Mouse (Mus musculus): ENCODE measurements around the gene Lhfpl2. TPM values are rescaled to one million over a fixed set of nuclear protein-coding genes. Genes with fewer than 3 reads are reported as not detected.
A peak's percentile ranks its signal among the peaks of the same experiment; 100 is the strongest.

Gene Lhfpl2
- polyA plus RNA-seq, 1 experiment, result 35.7 TPM

- Histone ChIP-seq H3K4me3 (no peak overlapping the region), H3ac (ENCODE audit: control insufficient read depth, insufficient read length) (no peak overlapping the region)
These were observed 33.8 kb downstream of the Lhfpl2 start for GRCm38 (mm10) chr13:94091366-94091765.

GRCm38 (mm10) chr13:94094176-94094575 lies 36.6 kb downstream of the Lhfpl2 start:
- peaks cover 81% of the 10 kb centered on the region for H3K79me2 ChIP-seq (ENCODE audit: control insufficient read depth, insufficient read depth)
- H3K27me3 ChIP-seq (ENCODE audit: control insufficient read depth, insufficient read depth, insufficient read length), result no peaks in the 10 kb centered on the region
- TF ChIP-seq USF1 (IDR thresholded peaks at IDR 0.05; ENCODE audit: low read depth) (no peak), CEBPB (IDR thresholded peaks at IDR 0.05; ENCODE audit: insufficient read depth, poor library complexity, severe bottlenecking) (peak; percentile 83)
- H3ac ChIP-seq (ENCODE audit: control insufficient read depth, insufficient read length), result no peak overlapping the region
- no peak overlapping the region for H3K4me2 ChIP-seq (ENCODE audit: low read depth)
- H3K4me3 ChIP-seq, result no peak overlapping the region
- no peaks in the 10 kb centered on the region for H3K36me3 ChIP-seq (ENCODE audit: control insufficient read depth, insufficient read depth)

More at GRCm38 (mm10) chr13:94091366-94091765, 33.8 kb downstream of the Lhfpl2 start:
- peaks cover 11% of the 10 kb centered on the region for H3K36me3 ChIP-seq (ENCODE audit: control insufficient read depth, insufficient read depth)
- H3K4me2 ChIP-seq (ENCODE audit: low read depth), result no peak overlapping the region
- TF ChIP-seq POLR2AphosphoS2 (IDR thresholded peaks at IDR 0.05; ENCODE audit: insufficient read length, low read depth), result no peak
- no peak for TF ChIP-seq SRF (IDR thresholded peaks at IDR 0.05; ENCODE audit: control insufficient read depth, insufficient read length, low read depth)
- TF ChIP-seq MYOD1 (IDR thresholded peaks at IDR 0.05; ENCODE audit: control insufficient read depth in 1 of 3, insufficient read length in 2 of 3, low read depth in 2 of 3), result no peak
- no peaks in the 10 kb centered on the region for H3K27me3 ChIP-seq (ENCODE audit: control insufficient read depth, insufficient read depth, insufficient read length)
- H3K79me2 ChIP-seq (ENCODE audit: control insufficient read depth, insufficient read depth), result peaks cover 78% of the 10 kb centered on the region

GRCm38 (mm10) chr13:94094625-94095024 lies 37.0 kb downstream of the Lhfpl2 start:
- Histone ChIP-seq H3ac (ENCODE audit: control insufficient read depth, insufficient read length) (no peak overlapping the region), H3K36me3 (ENCODE audit: control insufficient read depth, insufficient read depth) (no peaks in the 10 kb centered on the region), H3K27me3 (ENCODE audit: control insufficient read depth, insufficient read depth, insufficient read length) (no peaks in the 10 kb centered on the region), H3K4me3 (no peak overlapping the region), H3K4me2 (ENCODE audit: low read depth) (no peak overlapping the region), H3K79me2 (ENCODE audit: control insufficient read depth, insufficient read depth) (peaks cover 81% of the 10 kb centered on the region)
- TF ChIP-seq POLR2AphosphoS2 (IDR thresholded peaks at IDR 0.05; ENCODE audit: insufficient read length, low read depth), result peak; percentile 10
- TF ChIP-seq E2F4 (IDR thresholded peaks at IDR 0.05; ENCODE audit: insufficient read depth), result no peak

- no peak for TF ChIP-seq SRF (IDR thresholded peaks at IDR 0.05; ENCODE audit: control insufficient read depth, insufficient read length, low read depth)
- TF ChIP-seq CEBPB (IDR thresholded peaks at IDR 0.05; ENCODE audit: insufficient read depth, poor library complexity, severe bottlenecking), result no peak
- no peak for TF ChIP-seq E2F4 (IDR thresholded peaks at IDR 0.05; ENCODE audit: insufficient read depth)
- H3K4me2 ChIP-seq (ENCODE audit: low read depth), result no peak overlapping the region
- H3K79me2 ChIP-seq (ENCODE audit: control insufficient read depth, insufficient read depth), result peaks cover 81% of the 10 kb centered on the region
These were observed 37.6 kb downstream of the Lhfpl2 start for GRCm38 (mm10) chr13:94095202-94095601.

DNA sequence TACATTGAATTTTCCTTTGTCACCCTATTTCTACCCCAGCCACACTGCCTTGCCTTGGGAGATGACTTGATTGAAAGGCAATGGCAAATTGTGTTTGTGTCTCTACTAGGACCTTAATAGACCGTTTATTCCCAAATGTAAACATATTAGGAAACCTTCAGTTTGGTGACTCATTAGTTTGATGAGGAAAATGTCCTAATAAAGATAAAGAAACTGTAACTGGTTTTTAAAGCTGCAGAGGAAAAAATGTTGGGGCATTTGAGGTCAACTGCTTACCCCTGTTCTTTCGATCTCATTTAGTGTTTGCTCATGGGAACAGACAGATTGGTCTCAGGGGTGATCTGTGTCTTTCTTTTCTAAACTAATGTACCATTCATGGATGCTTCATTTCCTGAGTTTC lies 40.1 kb downstream of the Lhfpl2 start:
- H3K4me3 ChIP-seq, result no peak overlapping the region

More at GRCm38 (mm10) chr13:94095202-94095601, 37.6 kb downstream of the Lhfpl2 start:
- no peak overlapping the region for H3ac ChIP-seq (ENCODE audit: control insufficient read depth, insufficient read length)
- no peaks in the 10 kb centered on the region for H3K36me3 ChIP-seq (ENCODE audit: control insufficient read depth, insufficient read depth)
- no peak overlapping the region for H3K4me3 ChIP-seq
- H3K27me3 ChIP-seq (ENCODE audit: control insufficient read depth, insufficient read depth, insufficient read length), result no peaks in the 10 kb centered on the region

GRCm38 (mm10) chr13:94098369-94099084 lies 40.9 kb downstream of the Lhfpl2 start:
- Histone ChIP-seq H3K27me3 (ENCODE audit: control insufficient read depth, insufficient read depth, insufficient read length) (no peaks in the 10 kb centered on the region), H3K4me2 (ENCODE audit: low read depth) (peak overlapping the region; percentile 12), H3ac (ENCODE audit: control insufficient read depth, insufficient read length) (no peak overlapping the region), H3K36me3 (ENCODE audit: control insufficient read depth, insufficient read depth) (peaks cover 6% of the 10 kb centered on the region), H3K4me3 (no peak overlapping the region), H3K79me2 (ENCODE audit: control insufficient read depth, insufficient read depth) (peaks cover 73% of the 10 kb centered on the region)
- TF ChIP-seq MYOG (IDR thresholded peaks at IDR 0.05; ENCODE audit: control insufficient read depth in 1 of 3, insufficient read depth in 1 of 3, insufficient read length in 2 of 3, low read depth in 2 of 3) (no peak), TCF12 (IDR thresholded peaks at IDR 0.05; ENCODE audit: insufficient read depth, poor library complexity, severe bottlenecking) (no peak), MYOD1 (IDR thresholded peaks at IDR 0.05; ENCODE audit: control insufficient read depth in 1 of 3, insufficient read length in 2 of 3, low read depth in 2 of 3) (no peak), POLR2A (IDR thresholded peaks at IDR 0.05; ENCODE audit: insufficient read length, low read depth) (no peak), CEBPB (IDR thresholded peaks at IDR 0.05; ENCODE audit: insufficient read depth, poor library complexity, severe bottlenecking) (peak; percentile 66; the same call in 1 of the 2 replicates), REST (IDR thresholded peaks at IDR 0.05; ENCODE audit: insufficient read depth, insufficient read length) (no peak), USF1 (IDR thresholded peaks at IDR 0.05; ENCODE audit: low read depth) (peak; percentile 19), E2F4 (IDR thresholded peaks at IDR 0.05; ENCODE audit: insufficient read depth) (no peak), TCF3 (IDR thresholded peaks at IDR 0.05; ENCODE audit: insufficient read length, low read depth) (no peak), MAX (IDR thresholded peaks at IDR 0.05; ENCODE audit: low read depth) (peak; percentile 88), POLR2AphosphoS2 (IDR thresholded peaks at IDR 0.05; ENCODE audit: insufficient read length, low read depth) (no peak)

More for the DNA sequence above, 40.1 kb downstream of the Lhfpl2 start:
- Histone ChIP-seq H3K79me2 (ENCODE audit: control insufficient read depth, insufficient read depth) (peaks cover 79% of the 10 kb centered on the region), H3ac (ENCODE audit: control insufficient read depth, insufficient read length) (no peak overlapping the region), H3K36me3 (ENCODE audit: control insufficient read depth, insufficient read depth) (peaks cover 2% of the 10 kb centered on the region), H3K27me3 (ENCODE audit: control insufficient read depth, insufficient read depth, insufficient read length) (no peaks in the 10 kb centered on the region), H3K4me2 (ENCODE audit: low read depth) (peak overlapping the region; percentile 12)
- TF ChIP-seq E2F4 (IDR thresholded peaks at IDR 0.05; ENCODE audit: insufficient read depth) (no peak), TCF3 (IDR thresholded peaks at IDR 0.05; ENCODE audit: insufficient read length, low read depth) (no peak), REST (IDR thresholded peaks at IDR 0.05; ENCODE audit: insufficient read depth, insufficient read length) (no peak), TCF12 (IDR thresholded peaks at IDR 0.05; ENCODE audit: insufficient read depth, poor library complexity, severe bottlenecking) (no peak), USF1 (IDR thresholded peaks at IDR 0.05; ENCODE audit: low read depth) (no peak), POLR2AphosphoS2 (IDR thresholded peaks at IDR 0.05; ENCODE audit: insufficient read length, low read depth) (no peak), MAX (IDR thresholded peaks at IDR 0.05; ENCODE audit: low read depth) (no peak), MYOG (IDR thresholded peaks at IDR 0.05; ENCODE audit: control insufficient read depth in 1 of 3, insufficient read depth in 1 of 3, insufficient read length in 2 of 3, low read depth in 2 of 3) (no peak), MYOD1 (IDR thresholded peaks at IDR 0.05; ENCODE audit: control insufficient read depth in 1 of 3, insufficient read length in 2 of 3, low read depth in 2 of 3) (no peak), POLR2A (IDR thresholded peaks at IDR 0.05; ENCODE audit: insufficient read length, low read depth) (no peak), CEBPB (IDR thresholded peaks at IDR 0.05; ENCODE audit: insufficient read depth, poor library complexity, severe bottlenecking) (no peak), SRF (IDR thresholded peaks at IDR 0.05; ENCODE audit: control insufficient read depth, insufficient read length, low read depth) (no peak)
